Mouse (Mus musculus) retina, adult 2 months (tissue): ENCODE measurements around the gene Nckap5.

ENCODE experiments used
- DNase-seq: peaks from one replicate; pipeline ENCODE4 v3.0.0-alpha.2; 2012; ENCODE audit warnings: low read depth, low spot score

Gene Nckap5

GRCm38 (mm10) chr1:126366736-126367135 is 463.9 kb downstream of the Nckap5 start:
- DNase-seq = no peak

GRCm38 (mm10) chr1:126364556-126364955 is 466.0 kb downstream of the Nckap5 start:
- no peak for DNase-seq

- DNase-seq = no peak
Measured at GRCm38 (mm10) chr1:126360531-126361220, 469.9 kb downstream of the Nckap5 start.

- DNase-seq = no peak
Measured at GRCm38 (mm10) chr1:126360111-126360510, 470.5 kb downstream of the Nckap5 start.

GRCm38 (mm10) chr1:126341806-126342205 is 488.8 kb downstream of the Nckap5 start:
- DNase-seq = no peak

- no peak for DNase-seq
Measured at GRCm38 (mm10) chr1:126339250-126339649, 491.3 kb downstream of the Nckap5 start.

- no peak for DNase-seq
Measured at GRCm38 (mm10) chr1:126334202-126334601, 496.4 kb downstream of the Nckap5 start.

- DNase-seq = no peak
Measured at GRCm38 (mm10) chr1:126332026-126332425, 498.6 kb downstream of the Nckap5 start.

- no peak for DNase-seq
Measured at GRCm38 (mm10) chr1:126320696-126321095, 509.9 kb downstream of the Nckap5 start.

GRCm38 (mm10) chr1:126317874-126318607 is 512.6 kb downstream of the Nckap5 start:
- no peak for DNase-seq

GRCm38 (mm10) chr1:126317345-126317744 is 513.3 kb downstream of the Nckap5 start:
- no peak for DNase-seq

- DNase-seq = no peak
Measured at GRCm38 (mm10) chr1:126316866-126317265, 513.7 kb downstream of the Nckap5 start.

GRCm38 (mm10) chr1:126301129-126301528 is 529.5 kb downstream of the Nckap5 start:
- DNase-seq = no peak

- DNase-seq = no peak
Measured at GRCm38 (mm10) chr1:126264931-126265330, 565.7 kb downstream of the Nckap5 start.

- no peak for DNase-seq
Measured at GRCm38 (mm10) chr1:126254364-126254763, 576.2 kb downstream of the Nckap5 start.

GRCm38 (mm10) chr1:126253934-126254333 is 576.7 kb downstream of the Nckap5 start:
- no peak for DNase-seq

GRCm38 (mm10) chr1:126233196-126233595 is 597.4 kb downstream of the Nckap5 start:
- DNase-seq = no peak

GRCm38 (mm10) chr1:126231199-126231598 is 599.4 kb downstream of the Nckap5 start:
- no peak for DNase-seq

- DNase-seq = no peak
Measured at GRCm38 (mm10) chr1:126210212-126210611, 620.4 kb downstream of the Nckap5 start.

- no peak for DNase-seq
Measured at GRCm38 (mm10) chr1:126209743-126210142, 620.9 kb downstream of the Nckap5 start.

- DNase-seq = no peak
Measured at GRCm38 (mm10) chr1:126209131-126209530, 621.5 kb downstream of the Nckap5 start.

- no peak for DNase-seq
Measured at GRCm38 (mm10) chr1:126196937-126197336, 633.7 kb downstream of the Nckap5 start.

- no peak for DNase-seq
Measured at GRCm38 (mm10) chr1:126190353-126190752, 640.2 kb downstream of the Nckap5 start.
